Mouse (Mus musculus) testis, adult 2 months (tissue): ENCODE data around the gene Lrmda. TPM values are rescaled to one million over a fixed set of nuclear protein-coding genes. Genes with fewer than 3 reads are reported as not detected.

Source experiments
- H3K27ac ChIP-seq: fragments of 200-500 bp; 2 replicates; pipeline ENCODE4 v1.5.1; 2012; ENCODE audit warnings: low read depth, low read length; ENCODE audit not compliant: control insufficient read depth, insufficient read depth
- H3K27me3 ChIP-seq: fragments of 200-500 bp; 2 replicates; pipeline ENCODE4 v1.6.1; 2012; ENCODE audit warnings: mild to moderate bottlenecking, low read length, moderate library complexity; ENCODE audit not compliant: control insufficient read depth, insufficient read depth
- H3K36me3 ChIP-seq: fragments of 200-500 bp; 2 replicates; pipeline ENCODE4 v1.6.1; 2012; ENCODE audit warnings: mild to moderate bottlenecking, low read length; ENCODE audit not compliant: control insufficient read depth, insufficient read depth
- H3K4me1 ChIP-seq: fragments of 200-500 bp; 2 replicates; pipeline ENCODE4 v1.6.1; 2012; ENCODE audit warnings: low read length; ENCODE audit not compliant: control insufficient read depth, insufficient read depth
- H3K4me3 ChIP-seq: fragments of 200-500 bp; 2 replicates; pipeline ENCODE4 v1.5.1; 2012; ENCODE audit warnings: low read depth, mild to moderate bottlenecking, low read length, moderate library complexity, mixed read lengths; ENCODE audit not compliant: control insufficient read depth
- CTCF ChIP-seq: fragments of 200-500 bp; IDR thresholded peaks from 2 replicates; pipeline ENCODE4 v1.5.1; 2012; ENCODE audit warnings: low read depth, mild to moderate bottlenecking, inconsistent platforms, low read length, moderate library complexity; ENCODE audit not compliant: control insufficient read depth, insufficient read depth, insufficient replicate concordance
- POLR2A ChIP-seq: fragments of 200-500 bp; IDR thresholded peaks from 2 replicates; pipeline ENCODE4 v1.6.1; 2012; ENCODE audit warnings: low read depth, mild to moderate bottlenecking, inconsistent platforms, low read length, moderate library complexity; ENCODE audit not compliant: control insufficient read depth
- polyA plus RNA-seq: library from polyadenylated mRNA; depleted of rRNA; stranded (reverse); fragments of >200 nt; gene quantifications from 2 replicates; pipeline ENCODE4 v1.2.3, GENCODE M21; 2012

The Lrmda gene
- polyA plus RNA-seq, 1 experiment: 2.1 TPM

DNA sequence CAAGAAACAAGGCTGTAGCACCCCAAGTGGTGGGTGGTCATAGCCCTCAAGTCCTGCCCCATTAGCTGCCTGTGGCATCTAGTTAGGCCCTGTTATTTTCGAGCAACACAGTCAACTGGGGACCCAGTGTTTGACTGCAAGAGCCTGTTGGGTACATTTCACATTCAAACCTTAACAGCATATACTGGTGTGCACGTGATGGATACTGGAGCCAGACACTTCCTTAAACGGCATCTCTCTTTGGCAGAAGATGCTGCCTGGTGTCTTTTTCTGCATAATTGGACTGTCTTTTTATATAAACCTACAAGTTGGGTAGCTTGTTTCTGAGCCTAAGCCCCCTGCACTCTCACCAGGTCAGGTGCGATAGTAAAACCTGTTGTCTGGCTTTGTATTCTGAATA lies 532.8 kb downstream of the Lrmda start:
- Histone ChIP-seq H3K4me3 (no peak overlapping the region), H3K4me1 (no peaks in the 10 kb centered on the region), H3K27me3 (no peaks in the 10 kb centered on the region), H3K36me3 (no peaks in the 10 kb centered on the region), H3K27ac (no peak overlapping the region)
- TF ChIP-seq CTCF: no peak
- TF ChIP-seq POLR2A: no peak

DNA sequence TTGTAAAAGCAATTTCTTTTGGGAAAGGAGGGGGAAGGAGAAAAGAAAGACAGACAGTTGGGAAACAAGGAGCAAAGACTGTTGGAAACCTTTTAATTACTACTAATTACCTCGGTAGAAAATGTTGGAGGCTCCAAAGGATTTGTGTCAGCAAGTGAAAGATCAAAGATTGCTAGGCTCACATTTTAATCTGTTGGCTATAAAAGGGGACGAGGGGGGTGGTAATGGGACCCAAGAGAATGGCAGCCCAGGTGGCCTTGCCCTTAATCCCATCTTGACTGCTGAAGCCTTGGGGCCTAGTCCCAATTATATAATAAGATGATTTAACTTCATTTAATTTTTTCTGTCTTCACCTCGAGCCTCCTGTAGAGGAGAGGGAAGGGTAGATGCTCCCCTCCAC lies 533.3 kb downstream of the Lrmda start:
- no peak overlapping the region for H3K27ac ChIP-seq
- H3K36me3 ChIP-seq: no peaks in the 10 kb centered on the region
- no peaks in the 10 kb centered on the region for H3K4me1 ChIP-seq
- H3K27me3 ChIP-seq: no peaks in the 10 kb centered on the region
- TF ChIP-seq CTCF: no peak
- TF ChIP-seq POLR2A: no peak
- H3K4me3 ChIP-seq: no peak overlapping the region

DNA sequence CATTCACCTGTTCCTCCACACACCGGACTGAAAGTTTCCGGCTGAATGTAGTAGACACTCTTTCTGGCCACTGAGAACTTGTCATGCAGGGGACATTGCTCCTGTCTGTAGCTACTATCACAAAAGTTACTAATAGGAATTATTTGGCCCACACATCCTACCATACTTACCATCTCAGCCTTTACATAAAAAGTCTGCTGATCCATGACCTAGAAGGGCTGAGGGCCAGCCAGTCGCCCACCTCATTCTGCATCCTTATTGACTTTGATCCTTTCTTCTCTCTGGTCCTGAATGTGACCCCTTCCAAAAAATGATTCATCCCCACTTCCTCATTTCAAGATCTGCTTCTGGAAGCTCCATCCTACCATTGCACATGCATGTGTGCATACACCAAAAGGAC lies 534.2 kb downstream of the Lrmda start:
- H3K27ac ChIP-seq: no peak overlapping the region
- no peak for TF ChIP-seq CTCF
- no peak for TF ChIP-seq POLR2A
- no peak overlapping the region for H3K4me3 ChIP-seq
- H3K36me3 ChIP-seq: no peaks in the 10 kb centered on the region
- H3K4me1 ChIP-seq: no peaks in the 10 kb centered on the region
- no peaks in the 10 kb centered on the region for H3K27me3 ChIP-seq

DNA sequence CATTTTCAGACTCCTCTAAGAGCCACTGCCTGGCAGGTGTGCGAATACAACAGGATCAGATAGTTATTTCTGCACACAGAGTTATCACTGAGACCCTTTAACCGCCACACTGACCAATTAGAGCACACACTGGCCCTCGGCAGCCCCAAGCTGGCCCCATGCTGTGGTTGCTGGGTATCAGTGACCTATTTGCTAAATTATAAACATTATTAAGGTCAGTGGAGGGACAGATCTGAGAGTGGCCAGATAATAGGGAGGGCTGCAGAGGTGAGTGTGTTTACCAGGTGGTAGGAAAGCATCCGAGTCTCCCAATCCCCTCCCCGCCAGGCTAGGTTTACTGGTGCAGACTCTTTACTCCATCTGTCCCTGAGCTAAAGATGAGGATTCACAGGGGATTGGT lies 553.0 kb downstream of the Lrmda start:
- TF ChIP-seq POLR2A (no peak), CTCF (no peak)
- Histone ChIP-seq H3K27ac (no peak overlapping the region), H3K27me3 (no peaks in the 10 kb centered on the region), H3K4me1 (no peaks in the 10 kb centered on the region), H3K36me3 (no peaks in the 10 kb centered on the region), H3K4me3 (no peak overlapping the region)

DNA sequence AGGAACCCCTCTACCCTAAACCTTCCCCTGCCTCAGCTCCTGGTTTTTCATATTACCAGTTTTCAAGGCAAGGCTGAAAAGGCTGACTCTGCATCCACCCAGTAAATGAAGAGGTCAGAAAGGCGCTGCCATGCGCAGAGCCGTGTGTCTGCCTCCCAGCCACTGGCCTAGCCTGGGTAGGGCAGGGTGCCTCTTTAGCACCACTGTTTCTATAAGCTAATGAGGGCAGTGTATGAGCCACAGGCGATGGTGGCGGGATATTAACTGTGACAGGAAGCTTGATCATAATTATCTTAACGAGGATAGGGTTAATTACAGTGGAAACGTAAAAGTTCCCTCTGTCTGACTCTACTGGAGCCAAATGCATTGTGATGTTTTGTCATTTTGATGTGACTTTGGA lies 554.1 kb downstream of the Lrmda start:
- H3K4me3 ChIP-seq: no peak overlapping the region
- H3K4me1 ChIP-seq: peaks cover 2% of the 10 kb centered on the region; the same call in 1 of the 2 replicates
- TF ChIP-seq CTCF (no peak), POLR2A (no peak)
- H3K27me3 ChIP-seq: no peaks in the 10 kb centered on the region
- H3K36me3 ChIP-seq: no peaks in the 10 kb centered on the region
- no peak overlapping the region for H3K27ac ChIP-seq

DNA sequence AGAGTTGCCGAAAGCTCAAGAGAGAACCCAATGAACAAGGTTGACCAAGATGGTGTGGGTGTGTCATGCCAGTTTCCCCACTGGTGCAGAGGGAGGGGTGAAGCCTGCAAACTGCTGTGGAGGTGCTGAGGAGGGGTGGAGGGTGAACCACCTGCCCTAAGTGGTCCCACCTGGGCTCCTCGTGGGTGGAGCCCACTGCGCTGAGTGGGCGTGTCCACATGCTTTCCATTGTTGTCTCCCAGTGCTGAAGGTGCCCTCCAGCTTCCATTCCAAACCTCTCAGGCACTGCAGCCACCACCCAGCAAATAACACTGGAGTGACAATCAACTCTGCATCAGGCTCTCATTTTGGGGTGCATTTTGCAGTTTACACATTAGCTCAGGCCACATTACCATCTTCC lies 554.5 kb downstream of the Lrmda start:
- no peak overlapping the region for H3K27ac ChIP-seq
- no peaks in the 10 kb centered on the region for H3K36me3 ChIP-seq
- H3K4me1 ChIP-seq: peaks cover 2% of the 10 kb centered on the region; the same call in 1 of the 2 replicates
- no peaks in the 10 kb centered on the region for H3K27me3 ChIP-seq
- H3K4me3 ChIP-seq: no peak overlapping the region
- no peak for TF ChIP-seq POLR2A
- TF ChIP-seq CTCF: no peak

DNA sequence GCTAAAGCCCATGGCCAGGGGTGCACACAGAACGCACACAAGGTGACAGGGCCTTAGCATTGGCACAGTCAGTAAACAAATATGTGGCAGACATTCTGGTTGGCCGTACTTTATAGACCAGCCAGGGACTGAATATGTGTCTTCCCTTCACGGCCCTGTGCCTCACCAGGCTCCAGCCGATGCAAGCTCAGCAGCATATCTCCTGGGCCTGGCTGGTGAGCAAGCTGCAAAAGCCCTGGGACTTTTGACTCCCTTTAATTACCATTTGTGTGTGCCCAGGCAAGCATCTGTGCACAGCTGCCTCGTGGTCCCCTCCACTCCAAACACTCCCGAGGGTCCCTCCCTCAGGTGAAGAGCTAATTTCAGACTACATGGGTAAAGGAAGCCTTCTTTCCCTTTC lies 556.9 kb downstream of the Lrmda start:
- Histone ChIP-seq H3K4me3 (no peak overlapping the region), H3K27ac (no peak overlapping the region), H3K4me1 (peaks cover 2% of the 10 kb centered on the region; the same call in 1 of the 2 replicates), H3K27me3 (no peaks in the 10 kb centered on the region), H3K36me3 (no peaks in the 10 kb centered on the region)
- TF ChIP-seq POLR2A (no peak), CTCF (no peak)

DNA sequence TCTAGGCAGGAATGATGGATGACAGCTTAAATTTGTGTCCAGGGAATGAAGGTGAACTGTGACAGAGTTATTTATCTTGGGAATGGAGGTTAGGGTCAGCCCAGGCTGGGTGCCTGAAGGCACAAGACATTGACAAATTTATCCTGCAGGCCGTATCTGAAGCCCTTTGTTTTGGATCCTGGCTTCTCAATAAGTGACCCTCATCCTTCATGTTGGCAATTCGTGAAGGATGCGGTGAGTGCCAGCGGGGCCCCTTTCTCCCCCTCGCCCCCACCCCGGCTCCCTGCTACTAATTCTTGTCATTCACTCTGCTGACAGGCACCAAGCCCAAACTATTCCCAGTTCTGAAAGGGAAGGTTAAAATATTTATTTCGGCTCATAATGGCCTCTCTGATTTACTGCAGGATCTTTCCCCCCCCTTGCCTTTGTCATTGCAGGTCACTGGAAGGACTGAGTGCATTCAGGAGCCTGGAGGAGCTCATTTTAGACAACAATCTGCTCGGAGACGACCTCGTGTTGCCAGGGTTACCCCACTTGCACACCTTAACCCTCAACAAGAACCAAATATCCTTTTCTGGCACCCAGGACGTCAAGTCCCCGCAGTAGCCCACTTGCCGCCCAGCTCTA lies 558.0 kb downstream of the Lrmda start:
- Histone ChIP-seq H3K27ac (no peak overlapping the region), H3K27me3 (no peaks in the 10 kb centered on the region), H3K4me3 (no peak overlapping the region), H3K4me1 (peaks cover 2% of the 10 kb centered on the region; the same call in 1 of the 2 replicates), H3K36me3 (no peaks in the 10 kb centered on the region)
- TF ChIP-seq POLR2A (no peak), CTCF (no peak)
